Mouse (Mus musculus) kidney, postnatal 25 days (tissue): ENCODE results near the gene Syt15.

ENCODE experiments used
- DNase-seq, 2 experiments: peaks; one replicate each; pipeline ENCODE4 v3.0.0; 2021; ENCODE audit warnings: mixed read lengths in 2 of 2

Syt15 gene

GRCm38 (mm10) chr14:34219295-34219694 lies at the start of gene Syt15:
Syt15 (plus strand) TSS chr14:34219595.
- no peak for DNase-seq

GRCm38 (mm10) chr14:34171107-34171506 lies 48.3 kb upstream of the Syt15 start:
- DNase-seq = no peak

- no peak for DNase-seq
Measured at GRCm38 (mm10) chr14:34179351-34179750, 40.0 kb upstream of the Syt15 start.

GRCm38 (mm10) chr14:34183101-34183500 lies 36.3 kb upstream of the Syt15 start:
- peak; percentile 38 to 54 for DNase-seq

GRCm38 (mm10) chr14:34188629-34189028 lies 30.8 kb upstream of the Syt15 start:
- peak; percentile 71 to 72 for DNase-seq

- peak in 1 of 2 experiments; percentile 41 for DNase-seq
Measured at GRCm38 (mm10) chr14:34190361-34190760, 29.0 kb upstream of the Syt15 start.

GRCm38 (mm10) chr14:34193879-34194278 lies 25.5 kb upstream of the Syt15 start:
- peak in 1 of 2 experiments; percentile 18 for DNase-seq

GRCm38 (mm10) chr14:34195466-34195865 lies 23.9 kb upstream of the Syt15 start:
- DNase-seq = no peak

GRCm38 (mm10) chr14:34196706-34197105 lies 22.7 kb upstream of the Syt15 start:
- DNase-seq = no peak

GRCm38 (mm10) chr14:34200738-34201230 lies 18.6 kb upstream of the Syt15 start:
- DNase-seq = peak; percentile 35 to 54

- DNase-seq = peak; percentile 60 to 66
Measured at GRCm38 (mm10) chr14:34201231-34202035, 18.0 kb upstream of the Syt15 start, which contains the start of gene Gprin2. Gprin2 (minus strand) TSS chr14:34201653.

- no peak for DNase-seq
Measured at GRCm38 (mm10) chr14:34207996-34208395, 11.4 kb upstream of the Syt15 start.

- peak in 1 of 2 experiments; percentile 74 for DNase-seq
Measured at GRCm38 (mm10) chr14:34208651-34209050, 10.7 kb upstream of the Syt15 start.

GRCm38 (mm10) chr14:34209080-34209479 lies 10.3 kb upstream of the Syt15 start:
- no peak for DNase-seq

GRCm38 (mm10) chr14:34209942-34210341 lies 9.5 kb upstream of the Syt15 start:
- DNase-seq = no peak

- peak; percentile 69 for DNase-seq
Measured at GRCm38 (mm10) chr14:34215451-34216127, 3.8 kb upstream of the Syt15 start.

- DNase-seq = no peak
Measured at GRCm38 (mm10) chr14:34219786-34220198, 397 bp downstream of the Syt15 start.

GRCm38 (mm10) chr14:34220426-34220825 lies 1.0 kb downstream of the Syt15 start:
- DNase-seq = no peak

- DNase-seq = no peak
Measured at GRCm38 (mm10) chr14:34221416-34222077, 2.2 kb downstream of the Syt15 start.

- no peak for DNase-seq
Measured at GRCm38 (mm10) chr14:34223362-34223898, 4.0 kb downstream of the Syt15 start.

- DNase-seq = no peak
Measured at GRCm38 (mm10) chr14:34225986-34226385, 6.6 kb downstream of the Syt15 start.

GRCm38 (mm10) chr14:34226566-34226965 lies 7.2 kb downstream of the Syt15 start:
- DNase-seq = no peak

- DNase-seq = no peak
Measured at GRCm38 (mm10) chr14:34227981-34228380, 8.6 kb downstream of the Syt15 start.
